Mouse (Mus musculus) liver, embryonic 14.5 days (tissue): ENCODE measurements around the gene 2210010C04Rik. TPM values are rescaled to one million over a fixed set of nuclear protein-coding genes. Genes with fewer than 3 reads are reported as not detected.
A peak's percentile ranks its signal among the peaks of the same experiment; 100 is the strongest.

Experiments used
- ATAC-seq: fragments of 200-750 bp; cut with Nextera tagmentation; 2 replicates; pipeline ENCODE4 v1.8.0; 2017; ENCODE audit warnings: moderate number of reproducible peaks, mild to moderate bottlenecking, moderate library complexity; ENCODE audit not compliant: insufficient read depth
- DNase-seq, 3 experiments: peaks; one replicate each; pipeline ENCODE4 v3.0.0-alpha.2; 2012 to 2013; ENCODE audit warnings: low read depth in 3 of 3, low spot score in 3 of 3
- H3K27ac ChIP-seq: fragments of 300-500 bp; sonication (generic); 2 replicates; pipeline ENCODE4 v1.5.1; 2014; ENCODE audit warnings: moderate library complexity, mild to moderate bottlenecking, control low read depth, inconsistent platforms
- H3K27me3 ChIP-seq: fragments of 300-500 bp; sonication (generic); 2 replicates; pipeline ENCODE4 v1.6.1; 2014; ENCODE audit warnings: mild to moderate bottlenecking, low read length, moderate library complexity; ENCODE audit not compliant: control insufficient read depth, insufficient read depth
- H3K36me3 ChIP-seq: fragments of 300-500 bp; sonication (generic); replicated peaks from 2 replicates; pipeline ENCODE4 v1.6.1; 2014; ENCODE audit warnings: low read depth; ENCODE audit not compliant: control insufficient read depth, insufficient read depth
- H3K4me1 ChIP-seq, 2 experiments: fragments of 200-500 bp in 1 of 2; fragments of 300-500 bp in 1 of 2; sonication (generic) in 1 of 2; replicated peaks; 2 replicates each; pipeline ENCODE4 v1.6.1; 2012 to 2014; ENCODE audit warnings: antibody characterized with exemption in 1 of 2, inconsistent platforms in 1 of 2, low read length in 1 of 2; ENCODE audit not compliant: control insufficient read depth in 2 of 2, insufficient read depth in 2 of 2
- H3K4me2 ChIP-seq: fragments of 300-500 bp; sonication (generic); 2 replicates; pipeline ENCODE4 v1.6.1; 2014; ENCODE audit warnings: low read depth, mild to moderate bottlenecking, control low read depth, moderate library complexity
- H3K4me3 ChIP-seq, 2 experiments: fragments of 200-500 bp in 1 of 2; fragments of 300-500 bp in 1 of 2; sonication (generic) in 1 of 2; 2 replicates each; pipeline ENCODE4 v1.5.1; 2012 to 2014; ENCODE audit warnings: low read depth in 2 of 2, low read length in 2 of 2, mild to moderate bottlenecking in 2 of 2, control low read depth in 1 of 2, inconsistent platforms in 1 of 2, moderate library complexity in 1 of 2; ENCODE audit not compliant: insufficient read depth in 1 of 2
- H3K9ac ChIP-seq: fragments of 300-500 bp; sonication (generic); replicated peaks from 2 replicates; pipeline ENCODE4 v1.6.1; 2014; ENCODE audit warnings: mild to moderate bottlenecking, control low read depth, moderate library complexity
- H3K9me3 ChIP-seq: fragments of 300-500 bp; sonication (generic); 2 replicates; pipeline ENCODE4 v1.6.1; 2016; ENCODE audit warnings: low read length, mixed read lengths; ENCODE audit not compliant: control insufficient read depth
- CTCF ChIP-seq: IDR thresholded peaks from 2 replicates; pipeline ENCODE4 v1.5.1; 2016; ENCODE audit warnings: antibody characterized with exemption, low read depth, control low read depth
- EP300 ChIP-seq: IDR thresholded peaks from 2 replicates; pipeline ENCODE4 v1.6.1; 2016; ENCODE audit warnings: antibody characterized with exemption, low read depth
- WGBS: fragments of 180-500 bp; shearing (Covaris S2); extraction: QIAGEN DNeasy Blood & Tissue Kit; methylation state at CpG from one replicate; pipeline ENCODE4 v1.1.7; 2014; ENCODE audit not compliant: insufficient replicate concordance; 5-methylcytosine and 5-hydroxymethylcytosine counted together
- polyA plus RNA-seq, 2 experiments: library from polyadenylated mRNA; depleted of rRNA in 1 of 2; stranded (reverse) in 1 of 2; unstranded in 1 of 2; fragments of >200 nt; fragmentation: Nextera tagmentation in 1 of 2; extraction: Ambion mirVana in 1 of 2; gene quantifications; 2 replicates each; pipeline versions ENCODE4 v1.2.1 to v1.2.3; 2012 to 2014

The 2210010C04Rik gene
- polyA plus RNA-seq, 2 experiments, result not detected

- Histone ChIP-seq H3K36me3 (no peaks in the 10 kb centered on the region), H3K4me3 (no peak overlapping the region), H3K4me1 (no peaks in the 10 kb centered on the region; a peak in 1 of 4 replicates), H3K9ac (no peak overlapping the region), H3K4me2 (no peak overlapping the region), H3K27ac (no peak overlapping the region), H3K9me3 (no peaks in the 10 kb centered on the region), H3K27me3 (no peaks in the 10 kb centered on the region)
- DNase-seq (no peak), ATAC-seq (no peak)
- WGBS, result 61% methylated on average over 2 of the region's 2 CpGs
- TF ChIP-seq CTCF, result no peak
- no peak for TF ChIP-seq EP300
These were observed 19.1 kb upstream of the 2210010C04Rik start for GRCm38 (mm10) chr6:41054379-41054778.

GRCm38 (mm10) chr6:41051824-41052223 is 16.5 kb upstream of the 2210010C04Rik start:
- WGBS, result 66% methylated on average over 4 of the region's 4 CpGs
- no peaks in the 10 kb centered on the region; a peak in 1 of 4 replicates for H3K4me1 ChIP-seq
- DNase-seq (no peak), ATAC-seq (no peak)
- H3K4me3 ChIP-seq, result no peak overlapping the region
- no peak overlapping the region for H3K4me2 ChIP-seq
- no peak overlapping the region for H3K27ac ChIP-seq
- H3K36me3 ChIP-seq, result no peaks in the 10 kb centered on the region
- H3K9ac ChIP-seq, result no peak overlapping the region
- no peaks in the 10 kb centered on the region for H3K9me3 ChIP-seq
- TF ChIP-seq EP300, result no peak
- TF ChIP-seq CTCF, result no peak
- no peaks in the 10 kb centered on the region for H3K27me3 ChIP-seq

- 17% methylated on average over 1 of the region's 1 CpGs for WGBS
- Histone ChIP-seq H3K4me3 (no peak overlapping the region), H3K9me3 (no peaks in the 10 kb centered on the region), H3K9ac (no peak overlapping the region), H3K27ac (no peak overlapping the region), H3K27me3 (no peaks in the 10 kb centered on the region), H3K36me3 (no peaks in the 10 kb centered on the region), H3K4me1 (peaks cover 0 to 2% of the 10 kb centered on the region in 2 experiments; a peak in 1 of 4 replicates), H3K4me2 (no peak overlapping the region)
- no peak for TF ChIP-seq EP300
- no peak for TF ChIP-seq CTCF
- DNase-seq, result no peak
- no peak for ATAC-seq
These were observed 13.3 kb upstream of the 2210010C04Rik start for GRCm38 (mm10) chr6:41048602-41049001.

GRCm38 (mm10) chr6:41047961-41048360 is 12.7 kb upstream of the 2210010C04Rik start:
- Histone ChIP-seq H3K4me1 (peaks cover 0 to 2% of the 10 kb centered on the region in 2 experiments; a peak in 1 of 4 replicates), H3K27ac (no peak overlapping the region), H3K9ac (no peak overlapping the region), H3K36me3 (no peaks in the 10 kb centered on the region), H3K4me3 (no peak overlapping the region), H3K27me3 (no peaks in the 10 kb centered on the region), H3K4me2 (no peak overlapping the region), H3K9me3 (no peaks in the 10 kb centered on the region)
- ATAC-seq (no peak), DNase-seq (no peak)
- 50% methylated on average over 1 of the region's 1 CpGs for WGBS
- TF ChIP-seq EP300 (no peak), CTCF (no peak)

GRCm38 (mm10) chr6:41047202-41047601 is 11.9 kb upstream of the 2210010C04Rik start:
- Histone ChIP-seq H3K4me3 (no peak overlapping the region), H3K27ac (no peak overlapping the region), H3K27me3 (no peaks in the 10 kb centered on the region), H3K36me3 (no peaks in the 10 kb centered on the region), H3K4me2 (no peak overlapping the region), H3K9ac (no peak overlapping the region), H3K9me3 (no peaks in the 10 kb centered on the region), H3K4me1 (peaks cover 0 to 2% of the 10 kb centered on the region in 2 experiments; a peak in 1 of 4 replicates)
- DNase-seq (no peak), ATAC-seq (no peak)
- WGBS, result 65% methylated on average over 1 of the region's 1 CpGs
- TF ChIP-seq CTCF (no peak), EP300 (no peak)

- DNase-seq, result no peak
- TF ChIP-seq EP300, result no peak
- peak; percentile 46 for TF ChIP-seq CTCF
These were observed 11.2 kb upstream of the 2210010C04Rik start for GRCm38 (mm10) chr6:41046553-41046952.

More at GRCm38 (mm10) chr6:41046553-41046952, 11.2 kb upstream of the 2210010C04Rik start:
- Histone ChIP-seq H3K4me1 (peaks cover 0 to 2% of the 10 kb centered on the region in 2 experiments; a peak in 1 of 4 replicates), H3K4me2 (no peak overlapping the region), H3K4me3 (no peak overlapping the region), H3K9me3 (no peaks in the 10 kb centered on the region), H3K27ac (no peak overlapping the region), H3K9ac (no peak overlapping the region), H3K36me3 (no peaks in the 10 kb centered on the region), H3K27me3 (no peaks in the 10 kb centered on the region)
- WGBS, result 22% methylated on average over 2 of the region's 2 CpGs
- ATAC-seq, result no peak
